Mouse (Mus musculus) liver, postnatal 0 days (tissue): Measurements from ENCODE around the gene Sorl1.

Experiments used
- CTCF ChIP-seq: sonication (generic); IDR thresholded peaks from 2 replicates; pipeline ENCODE4 v1.5.1; 2016; ENCODE audit warnings: antibody characterized with exemption, low read depth
- EP300 ChIP-seq: IDR thresholded peaks from 2 replicates; pipeline ENCODE4 v1.6.1; 2016; ENCODE audit warnings: antibody characterized with exemption, low read depth, mild to moderate bottlenecking

GRCm38 (mm10) chr9:42036885-42037284, 87.2 kb downstream of the Sorl1 start:
- TF ChIP-seq EP300 (no peak), CTCF (no peak)
